Mouse (Mus musculus) myocyte (in vitro differentiated cells): ENCODE measurements around the gene Cipc. TPM values are rescaled to one million over a fixed set of nuclear protein-coding genes. Genes with fewer than 3 reads are reported as not detected.

Experiments
- H3K27me3 ChIP-seq: one replicate; pipeline ENCODE4 v1.6.1; 2011; ENCODE audit not compliant: control insufficient read depth, insufficient read depth, insufficient read length
- H3K36me3 ChIP-seq: one replicate; pipeline ENCODE4 v1.6.1; 2011; ENCODE audit not compliant: control insufficient read depth, insufficient read depth
- H3K4me2 ChIP-seq: one replicate; pipeline ENCODE4 v1.6.1; 2011; ENCODE audit warnings: low read depth, control low read depth
- H3K4me3 ChIP-seq: one replicate; pipeline ENCODE4 v1.5.1; 2011; ENCODE audit warnings: mild to moderate bottlenecking, control low read depth, moderate library complexity
- H3K79me2 ChIP-seq: one replicate; pipeline ENCODE4 v1.6.1; 2011; ENCODE audit not compliant: control insufficient read depth, insufficient read depth
- H3ac ChIP-seq: one replicate; pipeline ENCODE4 v1.6.1; 2011; ENCODE audit not compliant: control insufficient read depth, insufficient read length
- CEBPB ChIP-seq: IDR thresholded peaks from 2 replicates; pipeline ENCODE4 v1.6.1; 2011; ENCODE audit warnings: mild to moderate bottlenecking, moderate library complexity; ENCODE audit not compliant: poor library complexity, insufficient read depth, severe bottlenecking
- E2F4 ChIP-seq: IDR thresholded peaks from one replicate; pipeline ENCODE4 v1.6.1; 2011; ENCODE audit warnings: mild to moderate bottlenecking, control low read depth, moderate library complexity; ENCODE audit not compliant: insufficient read depth
- MAX ChIP-seq: IDR thresholded peaks from one replicate; pipeline ENCODE4 v1.6.1; 2011; ENCODE audit warnings: low read depth, mild to moderate bottlenecking, control low read depth
- MYOD1 ChIP-seq, 3 experiments: IDR thresholded peaks; one replicate each; pipeline ENCODE4 v1.6.1; 2011; ENCODE audit warnings: control low read depth in 2 of 3, low read depth in 2 of 3, mild to moderate bottlenecking in 2 of 3, moderate library complexity in 1 of 3; ENCODE audit not compliant: insufficient read length in 2 of 3, control insufficient read depth in 1 of 3
- MYOG ChIP-seq, 3 experiments: IDR thresholded peaks; one replicate each; pipeline ENCODE4 v1.6.1; 2011; ENCODE audit warnings: control low read depth in 2 of 3, low read depth in 2 of 3, mild to moderate bottlenecking in 2 of 3; ENCODE audit not compliant: insufficient read length in 2 of 3, control insufficient read depth in 1 of 3, insufficient read depth in 1 of 3
- POLR2A ChIP-seq: IDR thresholded peaks from one replicate; pipeline ENCODE4 v1.6.1; 2011; ENCODE audit warnings: low read depth, mild to moderate bottlenecking, control low read depth, moderate library complexity; ENCODE audit not compliant: insufficient read length
- POLR2AphosphoS2 ChIP-seq: IDR thresholded peaks from one replicate; pipeline ENCODE4 v1.6.1; 2011; ENCODE audit warnings: low read depth, control low read depth; ENCODE audit not compliant: insufficient read length
- REST ChIP-seq: IDR thresholded peaks from one replicate; pipeline ENCODE4 v1.6.1; 2011; ENCODE audit warnings: mild to moderate bottlenecking, control low read depth, moderate library complexity; ENCODE audit not compliant: insufficient read depth, insufficient read length
- SRF ChIP-seq: IDR thresholded peaks from one replicate; pipeline ENCODE4 v1.6.1; 2011; ENCODE audit warnings: low read depth; ENCODE audit not compliant: control insufficient read depth, insufficient read length
- TCF12 ChIP-seq: IDR thresholded peaks from one replicate; pipeline ENCODE4 v1.6.1; 2011; ENCODE audit warnings: mild to moderate bottlenecking, control low read depth; ENCODE audit not compliant: poor library complexity, insufficient read depth, severe bottlenecking
- TCF3 ChIP-seq: IDR thresholded peaks from one replicate; pipeline ENCODE4 v1.6.1; 2011; ENCODE audit warnings: low read depth, control low read depth; ENCODE audit not compliant: insufficient read length
- USF1 ChIP-seq: IDR thresholded peaks from one replicate; pipeline ENCODE4 v1.6.1; 2011; ENCODE audit warnings: low read depth, mild to moderate bottlenecking, control low read depth, moderate library complexity
- polyA plus RNA-seq: library from polyadenylated mRNA; unstranded; fragments of >200 nt; fragmentation: generic; extraction: Trizol; gene quantifications from one replicate; pipeline ENCODE4 v1.2.1, GENCODE M21; 2012; ENCODE audit warnings: missing spikeins

Cipc gene
- polyA plus RNA-seq, 1 experiment, result 14.7 TPM

- no peak for TF ChIP-seq POLR2AphosphoS2
- TF ChIP-seq E2F4, result no peak
- TF ChIP-seq TCF3, result no peak
- TF ChIP-seq SRF, result no peak
- no peak for TF ChIP-seq MYOD1 (IDR thresholded peaks at IDR 0.05; ENCODE audit: control insufficient read depth in 1 of 3, insufficient read length in 2 of 3, low read depth in 2 of 3)
- no peak for TF ChIP-seq CEBPB
- no peak for TF ChIP-seq TCF12
- no peak for TF ChIP-seq MAX
- no peak for TF ChIP-seq POLR2A
- no peak for TF ChIP-seq MYOG (IDR thresholded peaks at IDR 0.05; ENCODE audit: control insufficient read depth in 1 of 3, insufficient read depth in 1 of 3, insufficient read length in 2 of 3, low read depth in 2 of 3)
- H3ac ChIP-seq, result no peak overlapping the region
- H3K27me3 ChIP-seq, result no peaks in the 10 kb centered on the region
- no peak overlapping the region for H3K4me2 ChIP-seq
- H3K4me3 ChIP-seq, result no peak overlapping the region
- H3K36me3 ChIP-seq, result no peaks in the 10 kb centered on the region
- no peaks in the 10 kb centered on the region for H3K79me2 ChIP-seq
These were observed 8.3 kb upstream of the Cipc start for GRCm38 (mm10) chr12:86938571-86938970.

- Histone ChIP-seq H3K79me2 (no peaks in the 10 kb centered on the region), H3K4me2 (peak overlapping the region; percentile 55), H3ac (no peak overlapping the region), H3K36me3 (no peaks in the 10 kb centered on the region), H3K27me3 (no peaks in the 10 kb centered on the region), H3K4me3 (no peak overlapping the region)
- TF ChIP-seq MAX (peak; percentile 16), POLR2AphosphoS2 (no peak)
These were observed 5.7 kb upstream of the Cipc start for GRCm38 (mm10) chr12:86941173-86941572.

GRCm38 (mm10) chr12:86941734-86942486 is 4.9 kb upstream of the Cipc start:
- Histone ChIP-seq H3K27me3 (no peaks in the 10 kb centered on the region), H3K4me2 (peak overlapping the region; percentile 55), H3K79me2 (no peaks in the 10 kb centered on the region), H3ac (no peak overlapping the region), H3K4me3 (no peak overlapping the region), H3K36me3 (no peaks in the 10 kb centered on the region)
- no peak for TF ChIP-seq POLR2AphosphoS2
- TF ChIP-seq MYOD1 (IDR thresholded peaks at IDR 0.05; ENCODE audit: control insufficient read depth in 1 of 3, insufficient read length in 2 of 3, low read depth in 2 of 3), result no peak
- TF ChIP-seq TCF12, result no peak
- TF ChIP-seq POLR2A, result no peak
- no peak for TF ChIP-seq E2F4
- TF ChIP-seq CEBPB, result no peak
- TF ChIP-seq REST, result no peak
- no peak for TF ChIP-seq TCF3
- no peak for TF ChIP-seq USF1
- no peak for TF ChIP-seq SRF

- no peak for TF ChIP-seq MYOG (IDR thresholded peaks at IDR 0.05; ENCODE audit: control insufficient read depth in 1 of 3, insufficient read depth in 1 of 3, insufficient read length in 2 of 3, low read depth in 2 of 3)
- no peak overlapping the region for H3ac ChIP-seq
- no peak overlapping the region for H3K4me3 ChIP-seq
- peaks cover 10% of the 10 kb centered on the region for H3K79me2 ChIP-seq
- H3K4me2 ChIP-seq, result no peak overlapping the region
- H3K36me3 ChIP-seq, result no peaks in the 10 kb centered on the region
- H3K27me3 ChIP-seq, result no peaks in the 10 kb centered on the region
These were observed 3.4 kb upstream of the Cipc start for GRCm38 (mm10) chr12:86943421-86943820.

GRCm38 (mm10) chr12:86945126-86945525 is 1.7 kb upstream of the Cipc start:
- no peak for TF ChIP-seq TCF12
- TF ChIP-seq TCF3, result no peak
- TF ChIP-seq CEBPB, result no peak
- TF ChIP-seq POLR2AphosphoS2, result no peak
- TF ChIP-seq REST, result no peak
- no peak for TF ChIP-seq USF1
- TF ChIP-seq E2F4, result no peak
- no peak for TF ChIP-seq MAX
- TF ChIP-seq MYOD1 (IDR thresholded peaks at IDR 0.05; ENCODE audit: control insufficient read depth in 1 of 3, insufficient read length in 2 of 3, low read depth in 2 of 3), result no peak
- TF ChIP-seq MYOG (IDR thresholded peaks at IDR 0.05; ENCODE audit: control insufficient read depth in 1 of 3, insufficient read depth in 1 of 3, insufficient read length in 2 of 3, low read depth in 2 of 3), result no peak
- no peak for TF ChIP-seq POLR2A
- no peak for TF ChIP-seq SRF
- Histone ChIP-seq H3K4me2 (no peak overlapping the region), H3K4me3 (no peak overlapping the region), H3K79me2 (peaks cover 22% of the 10 kb centered on the region), H3ac (no peak overlapping the region), H3K36me3 (no peaks in the 10 kb centered on the region), H3K27me3 (no peaks in the 10 kb centered on the region)
